Mouse (Mus musculus) midbrain, embryonic 12.5 days (tissue): ENCODE results near the gene Zmynd11. TPM values are rescaled to one million over a fixed set of nuclear protein-coding genes. Genes with fewer than 3 reads are reported as not detected.

Experiments used
- ATAC-seq: fragments of 200-750 bp; cut with Nextera tagmentation; 2 replicates; pipeline ENCODE4 v1.8.0; 2017; ENCODE audit warnings: low read depth, moderate TSS enrichment, moderate library complexity; ENCODE audit not compliant: low FRiP score
- H3K27ac ChIP-seq: fragments of 300-500 bp; sonication (generic); replicated peaks from 2 replicates; pipeline ENCODE4 v1.5.1; 2016; ENCODE audit warnings: mild to moderate bottlenecking
- H3K27me3 ChIP-seq: fragments of 300-500 bp; sonication (generic); 2 replicates; pipeline ENCODE4 v1.6.1; 2016; ENCODE audit warnings: mild to moderate bottlenecking
- H3K36me3 ChIP-seq: fragments of 300-500 bp; sonication (generic); 2 replicates; pipeline ENCODE4 v1.6.1; 2016
- H3K4me1 ChIP-seq: fragments of 300-500 bp; sonication (generic); 2 replicates; pipeline ENCODE4 v1.6.1; 2016
- H3K4me2 ChIP-seq: fragments of 300-500 bp; sonication (generic); replicated peaks from 2 replicates; pipeline ENCODE4 v1.6.1; 2016; ENCODE audit warnings: mild to moderate bottlenecking, moderate library complexity
- H3K4me3 ChIP-seq: fragments of 300-500 bp; sonication (generic); 2 replicates; pipeline ENCODE4 v1.5.1; 2016; ENCODE audit warnings: mild to moderate bottlenecking
- H3K9ac ChIP-seq: fragments of 300-500 bp; sonication (generic); replicated peaks from 2 replicates; pipeline ENCODE4 v1.6.1; 2016; ENCODE audit warnings: mild to moderate bottlenecking, moderate library complexity
- H3K9me3 ChIP-seq: fragments of 300-500 bp; sonication (generic); 2 replicates; pipeline ENCODE4 v1.6.1; 2016; ENCODE audit warnings: mild to moderate bottlenecking
- WGBS: fragments of 180-500 bp; shearing (Covaris S2); methylation state at CpG from one replicate; pipeline ENCODE4 v1.1.7; 2016; 5-methylcytosine and 5-hydroxymethylcytosine counted together
- polyA plus RNA-seq: library from polyadenylated mRNA; unstranded; fragments of >200 nt; fragmentation: Nextera tagmentation; extraction: Ambion mirVana; gene quantifications from 2 replicates; pipeline ENCODE4 v1.2.1, GENCODE M21; 2016

Zmynd11 gene
- polyA plus RNA-seq, 1 experiment from 2014 or later: 152 TPM

DNA sequence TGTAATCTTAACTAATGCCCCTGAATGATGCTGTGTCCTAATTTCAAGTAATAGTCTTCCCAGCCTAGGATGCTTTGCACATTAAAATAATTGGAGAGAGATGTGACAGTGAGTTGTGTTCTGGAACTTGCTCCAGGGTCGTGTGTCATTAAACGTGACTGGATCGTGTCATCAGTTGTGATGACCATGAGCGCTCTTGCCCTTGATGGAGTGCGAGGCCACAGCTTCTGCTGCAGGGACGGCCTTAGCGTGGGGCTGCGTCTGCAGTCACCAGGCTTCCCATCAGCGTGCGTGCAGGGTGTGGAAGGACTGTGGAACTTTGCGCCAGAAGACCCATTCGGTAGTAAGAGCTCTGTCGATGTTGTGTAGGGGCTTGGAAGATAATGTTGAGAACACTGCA lies 116.4 kb downstream of the Zmynd11 start:
- Histone ChIP-seq H3K4me3 (no peak overlapping the region), H3K4me2 (no peak overlapping the region), H3K27ac (no peak overlapping the region), H3K9me3 (no peaks in the 10 kb centered on the region), H3K9ac (no peak overlapping the region), H3K27me3 (no peaks in the 10 kb centered on the region), H3K36me3 (0 out of 2 replicates have a peak, but pooled peaks cover 8% of the 10 kb centered on the region), H3K4me1 (no peaks in the 10 kb centered on the region)
- WGBS: 97% methylated on average over 13 of the region's 13 CpGs
- ATAC-seq: no peak

DNA sequence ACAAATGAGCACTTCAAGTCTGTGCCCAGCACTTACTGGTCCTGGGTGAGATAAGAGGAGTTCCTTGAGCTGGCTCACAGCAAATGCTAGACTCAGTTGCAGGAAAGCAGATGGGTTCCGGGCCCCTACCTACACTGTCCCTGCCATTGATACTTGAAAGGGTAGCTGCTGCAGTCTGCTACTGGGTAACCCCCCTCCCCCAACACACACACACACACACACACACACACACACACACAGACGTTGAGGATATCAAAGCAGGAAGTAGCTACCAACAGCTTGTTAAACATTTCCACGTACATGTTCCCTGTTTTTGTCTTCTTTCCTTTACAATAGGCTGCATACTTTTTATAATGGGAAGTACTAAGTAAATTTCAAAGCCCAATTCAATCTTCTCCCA lies 127.2 kb downstream of the Zmynd11 start:
- Histone ChIP-seq H3K4me2 (no peak overlapping the region), H3K9ac (no peak overlapping the region), H3K4me1 (no peaks in the 10 kb centered on the region), H3K9me3 (no peaks in the 10 kb centered on the region), H3K27ac (no peak overlapping the region), H3K27me3 (no peaks in the 10 kb centered on the region), H3K4me3 (no peak overlapping the region), H3K36me3 (no peaks in the 10 kb centered on the region)
- WGBS: 74% methylated on average over 3 of the region's 3 CpGs
- ATAC-seq: no peak

DNA sequence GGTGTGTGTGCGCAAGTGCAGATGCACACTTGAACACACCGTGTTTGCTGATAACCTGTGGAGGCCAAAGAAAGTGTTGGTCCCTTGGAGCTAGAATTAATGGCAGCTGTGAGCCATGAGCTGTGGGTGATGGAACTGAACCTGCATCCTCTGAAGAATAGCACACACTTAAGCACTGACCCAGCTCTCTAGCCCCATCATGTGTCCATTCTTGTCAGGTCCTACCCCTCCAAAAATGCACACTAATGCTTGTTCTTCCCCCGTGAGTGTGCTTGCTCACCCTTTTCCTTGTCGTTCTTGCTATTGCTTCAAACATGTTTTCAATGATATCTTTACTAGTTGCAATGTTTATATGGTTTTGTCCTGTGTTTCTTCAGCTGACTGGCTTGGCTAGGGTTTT lies 128.6 kb downstream of the Zmynd11 start:
- ATAC-seq: peak; percentile 56; the same call in 1 of the 2 replicates
- Histone ChIP-seq H3K4me2 (no peak overlapping the region), H3K4me1 (no peaks in the 10 kb centered on the region), H3K9me3 (no peaks in the 10 kb centered on the region), H3K27me3 (no peaks in the 10 kb centered on the region), H3K9ac (no peak overlapping the region), H3K36me3 (no peaks in the 10 kb centered on the region), H3K27ac (no peak overlapping the region), H3K4me3 (no peak overlapping the region)
- 56% methylated on average over 4 of the region's 4 CpGs for WGBS

DNA sequence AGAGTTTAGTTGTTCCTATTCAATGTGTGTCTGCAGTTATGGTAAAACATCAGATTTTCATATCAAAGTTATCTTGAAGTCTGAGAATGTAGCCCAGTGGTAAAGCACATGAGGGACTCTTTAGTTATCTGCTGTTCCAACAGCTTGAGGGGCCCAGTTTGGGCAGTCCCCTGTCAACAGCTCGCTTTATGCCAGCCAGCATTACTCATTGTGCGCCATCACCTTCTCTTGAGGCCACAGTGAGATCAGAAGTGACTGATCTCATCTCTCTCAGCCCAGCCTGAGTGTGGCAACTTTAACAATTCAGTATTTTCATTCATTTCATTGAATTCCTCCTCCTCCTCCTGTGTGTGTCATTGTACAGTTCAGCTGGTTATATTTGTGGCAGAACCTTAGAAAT lies 129.2 kb downstream of the Zmynd11 start:
- no peak overlapping the region for H3K4me2 ChIP-seq
- no peak for ATAC-seq
- no peaks in the 10 kb centered on the region for H3K27me3 ChIP-seq
- H3K4me3 ChIP-seq: no peak overlapping the region
- no peaks in the 10 kb centered on the region for H3K4me1 ChIP-seq
- H3K36me3 ChIP-seq: no peaks in the 10 kb centered on the region
- no peaks in the 10 kb centered on the region for H3K9me3 ChIP-seq
- WGBS: 82% methylated on average over 2 of the region's 2 CpGs
- H3K9ac ChIP-seq: no peak overlapping the region
- no peak overlapping the region for H3K27ac ChIP-seq
